Mouse (Mus musculus) ovary, postnatal 14 days (tissue): ENCODE results near the gene 4932415D10Rik.

Source experiments
- DNase-seq: peaks from one replicate; pipeline ENCODE4 v3.0.0; 2022; ENCODE audit warnings: low spot score

Gene 4932415D10Rik

DNA sequence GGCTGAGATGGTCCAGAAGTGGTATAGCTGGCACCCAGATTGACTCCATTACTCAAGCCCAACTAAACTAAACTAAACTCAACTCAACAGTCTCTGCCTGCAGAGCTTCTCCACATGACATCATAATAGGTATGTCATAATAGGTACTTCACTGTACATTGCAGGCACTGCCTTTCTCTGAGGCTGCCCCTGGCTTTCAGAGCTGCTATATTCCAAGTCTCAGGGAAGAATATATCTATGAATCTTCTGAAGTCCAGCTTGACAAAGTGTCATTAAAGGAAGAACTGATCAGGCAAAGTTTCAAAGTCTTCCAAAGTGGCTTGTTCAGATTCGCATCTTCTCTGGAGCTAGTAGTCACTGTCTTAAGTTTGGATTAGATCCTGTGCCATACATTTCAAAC is at the start of gene 4932415D10Rik:
Gene 4932415D10Rik, minus strand, starts transcription at position 101 of the 400 bp plus-strand sequence.
- no peak for DNase-seq

DNA sequence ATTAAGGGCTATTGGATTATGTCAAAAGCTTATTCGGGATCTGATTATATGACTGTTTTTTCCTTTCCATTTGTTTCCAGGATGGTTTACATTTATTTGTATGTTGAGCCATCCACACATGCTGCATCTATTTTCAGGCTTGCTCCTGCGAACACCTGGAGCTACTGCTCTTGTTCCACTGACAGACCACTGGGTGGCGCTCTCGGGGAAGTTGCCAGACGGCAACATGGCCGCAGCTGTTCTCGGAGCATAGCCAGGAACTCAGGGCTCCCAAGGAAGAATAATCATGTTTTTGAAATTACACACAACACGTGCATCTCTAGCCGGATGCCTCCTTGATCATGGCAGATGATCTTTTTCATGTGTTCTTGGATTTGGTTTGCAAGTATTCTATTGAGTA is 45.5 kb upstream of the 4932415D10Rik start:
- DNase-seq, result no peak

DNA sequence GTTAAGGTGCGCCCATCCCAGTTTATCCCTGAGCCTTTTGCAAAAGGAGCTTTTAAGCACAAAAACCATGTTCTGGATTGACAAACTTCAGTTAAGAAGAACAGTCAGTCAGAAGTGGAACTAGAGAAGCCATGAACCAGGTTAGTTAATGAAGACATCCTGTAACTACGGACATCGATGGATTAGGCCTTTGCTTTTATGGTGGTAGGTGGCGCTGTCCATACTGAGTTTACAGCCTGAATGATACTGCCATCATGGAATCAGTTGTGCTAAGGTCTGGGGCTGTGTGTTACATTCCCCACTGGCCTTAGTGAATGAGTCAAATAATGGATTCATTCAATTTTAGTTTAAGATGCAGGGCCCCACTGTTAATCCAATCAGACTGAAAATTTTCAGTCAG is 39.0 kb upstream of the 4932415D10Rik start:
- no peak for DNase-seq

DNA sequence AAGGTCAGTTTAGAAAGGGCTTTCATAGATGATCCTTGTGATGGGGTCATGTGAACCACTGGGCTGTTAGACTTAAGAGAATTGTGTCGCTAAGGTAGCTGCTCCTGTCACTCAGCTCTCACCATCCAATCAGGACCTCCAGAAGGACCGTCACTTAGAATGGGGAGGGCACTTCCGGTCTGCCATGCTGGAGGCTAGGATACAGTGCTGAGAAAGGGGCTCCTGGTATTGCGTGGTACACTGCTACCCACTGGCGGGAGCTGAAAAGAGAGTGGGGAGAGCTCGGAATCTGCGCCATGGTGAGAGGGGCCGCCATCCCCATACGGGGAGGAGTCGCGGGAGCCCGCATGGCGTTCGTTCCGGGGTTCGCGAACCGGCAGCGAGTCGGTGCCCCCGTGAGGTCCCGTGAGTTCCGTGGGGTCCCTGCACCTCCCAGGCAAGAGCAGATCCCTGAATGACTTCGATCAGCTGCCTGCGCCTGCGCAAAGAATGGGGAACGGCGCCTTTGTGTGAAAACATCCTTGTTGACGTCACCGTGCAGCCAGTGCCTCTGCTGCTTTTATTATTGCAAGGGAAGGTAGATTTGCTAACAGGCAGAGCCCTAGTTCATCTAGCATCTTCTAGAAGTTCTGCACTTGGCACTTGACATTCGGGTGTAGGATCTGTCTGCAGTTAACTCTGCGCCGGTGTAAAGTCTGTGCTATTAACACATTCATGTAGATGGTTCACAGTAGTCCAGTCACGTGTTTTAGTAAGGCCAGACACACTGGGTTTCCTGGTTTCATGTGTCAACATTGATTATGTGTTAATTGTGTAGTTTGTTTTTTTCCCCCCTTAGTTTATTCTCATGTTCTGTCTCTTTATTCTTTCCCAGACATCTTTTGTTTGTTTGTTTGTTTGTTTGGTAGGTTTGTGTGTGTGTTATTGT is 38.0 kb upstream of the 4932415D10Rik start, which contains the start of gene Gm4924:
Gene Gm4924, plus strand, starts transcription at position 173 of the 928 bp plus-strand sequence.
- DNase-seq, result peak; percentile 73

DNA sequence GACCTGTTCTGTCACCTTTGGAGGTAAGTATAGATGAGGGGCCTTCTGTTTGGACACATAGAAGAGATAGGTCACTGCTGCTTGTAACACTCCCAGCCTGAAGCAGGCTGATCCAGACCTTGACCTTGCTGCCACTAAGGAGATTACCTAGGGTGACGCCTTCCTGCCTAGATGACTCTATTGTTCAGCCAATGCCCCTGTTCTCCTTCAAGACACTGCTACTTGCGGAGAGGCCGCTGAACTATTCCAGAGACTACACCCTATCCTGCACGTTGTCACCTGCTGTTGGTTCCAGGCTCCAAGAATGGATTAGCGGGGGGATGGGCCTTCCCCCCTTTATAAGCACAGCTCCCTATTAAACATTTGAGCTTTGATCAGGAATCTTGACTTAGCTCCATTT is 13.4 kb upstream of the 4932415D10Rik start:
- no peak for DNase-seq

DNA sequence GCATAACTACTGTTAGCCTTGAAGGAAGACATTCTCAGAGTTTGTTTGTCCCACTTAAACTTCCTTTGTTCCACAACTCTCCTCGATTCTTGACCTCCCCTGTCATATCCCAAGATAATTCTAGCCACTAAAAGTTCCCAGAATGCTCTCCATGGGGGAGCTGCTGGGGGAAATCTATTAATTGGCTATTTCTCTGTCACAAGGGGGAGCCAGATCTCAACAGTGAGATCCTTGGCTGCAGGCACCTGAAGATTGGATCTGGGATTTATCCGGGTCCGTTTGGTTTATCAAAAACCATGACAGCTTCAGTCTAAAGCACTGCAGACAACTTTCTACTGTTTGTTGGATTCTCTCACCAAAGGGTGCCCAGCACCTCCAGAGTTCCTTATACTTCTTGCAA is 3.8 kb upstream of the 4932415D10Rik start:
- DNase-seq, result no peak

- DNase-seq, result no peak
Measured at GRCm38 (mm10) chr10:82296440-82296839, 19.9 kb downstream of the 4932415D10Rik start.

GRCm38 (mm10) chr10:82257331-82257730 is 59.1 kb downstream of the 4932415D10Rik start:
- DNase-seq, result no peak

- no peak for DNase-seq
Measured at GRCm38 (mm10) chr10:82245021-82245420, 71.4 kb downstream of the 4932415D10Rik start.

DNA sequence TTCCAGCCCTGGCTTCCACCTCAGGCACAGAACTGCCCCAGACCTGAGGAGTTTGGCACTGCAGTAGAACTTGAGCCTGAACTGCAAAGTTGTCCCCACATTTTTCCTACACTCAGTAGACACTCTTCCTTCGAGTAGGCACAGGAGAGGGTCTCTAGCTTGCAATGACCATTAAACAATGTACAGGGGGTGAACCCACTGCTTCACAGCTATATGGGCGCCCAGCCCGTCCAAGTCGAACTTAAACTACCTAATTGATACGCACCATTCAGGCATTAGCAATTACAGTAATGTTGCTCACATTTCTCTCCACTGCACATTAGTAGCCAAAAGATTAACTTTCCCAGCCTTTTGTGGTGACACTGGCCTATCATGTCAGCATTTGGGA is 75.0 kb downstream of the 4932415D10Rik start:
- DNase-seq, result no peak

GRCm38 (mm10) chr10:82240742-82241400 is 75.5 kb downstream of the 4932415D10Rik start, which contains the start of gene Zfp938:
Zfp938 (minus strand) TSS chr10:82241280.
- peak; percentile 52 for DNase-seq
